Mouse (Mus musculus) hindbrain, embryonic 10.5 days (tissue): ENCODE measurements around the gene Serinc2. TPM values are rescaled to one million over a fixed set of nuclear protein-coding genes. Genes with fewer than 3 reads are reported as not detected.

Source experiments
- DNase-seq: peaks from one replicate; pipeline ENCODE4 v3.0.0-alpha.2; 2017; ENCODE audit warnings: low spot score
- H3K27ac ChIP-seq: fragments of 300-500 bp; sonication (generic); 2 replicates; pipeline ENCODE4 v1.5.1; 2016; ENCODE audit warnings: mild to moderate bottlenecking, moderate library complexity
- H3K27me3 ChIP-seq: fragments of 300-500 bp; sonication (generic); 2 replicates; pipeline ENCODE4 v1.6.1; 2016; ENCODE audit warnings: mild to moderate bottlenecking; ENCODE audit not compliant: poor library complexity, insufficient read depth, severe bottlenecking
- H3K36me3 ChIP-seq: fragments of 300-500 bp; sonication (generic); 2 replicates; pipeline ENCODE4 v1.6.1; 2016; ENCODE audit warnings: mild to moderate bottlenecking, moderate library complexity
- H3K4me1 ChIP-seq: fragments of 300-500 bp; sonication (generic); replicated peaks from 2 replicates; pipeline ENCODE4 v1.6.1; 2016; ENCODE audit warnings: mild to moderate bottlenecking
- H3K4me3 ChIP-seq: fragments of 300-500 bp; sonication (generic); 2 replicates; pipeline ENCODE4 v1.5.1; 2016; ENCODE audit warnings: mild to moderate bottlenecking, moderate library complexity
- H3K9me3 ChIP-seq: fragments of 300-500 bp; sonication (generic); 2 replicates; pipeline ENCODE4 v1.6.1; 2016; ENCODE audit warnings: mild to moderate bottlenecking, moderate library complexity
- WGBS: fragments of 180-500 bp; shearing (Covaris S2); methylation state at CpG from one replicate; pipeline ENCODE4 v1.1.7; 2016; 5-methylcytosine and 5-hydroxymethylcytosine counted together
- polyA plus RNA-seq: library from polyadenylated mRNA; unstranded; fragments of >200 nt; fragmentation: Nextera tagmentation; extraction: Ambion mirVana; gene quantifications from 2 replicates; pipeline ENCODE4 v1.2.1, GENCODE M21; 2016

Gene Serinc2
- polyA plus RNA-seq, 1 experiment from 2014 or later: 65.7 TPM

GRCm38 (mm10) chr4:130309254-130309653 is 30.2 kb upstream of the Serinc2 start:
- peak overlapping the region; percentile 75; the same call in 1 of the 2 replicates for H3K27ac ChIP-seq
- H3K9me3 ChIP-seq: no peaks in the 10 kb centered on the region
- WGBS: 40% methylated on average over 8 of the region's 8 CpGs
- peak overlapping the region; percentile 62 for H3K4me3 ChIP-seq
- DNase-seq: no peak
- peaks cover 80% of the 10 kb centered on the region for H3K27me3 ChIP-seq
- H3K36me3 ChIP-seq: peaks cover 8% of the 10 kb centered on the region
- H3K4me1 ChIP-seq: peaks cover 37% of the 10 kb centered on the region

DNA sequence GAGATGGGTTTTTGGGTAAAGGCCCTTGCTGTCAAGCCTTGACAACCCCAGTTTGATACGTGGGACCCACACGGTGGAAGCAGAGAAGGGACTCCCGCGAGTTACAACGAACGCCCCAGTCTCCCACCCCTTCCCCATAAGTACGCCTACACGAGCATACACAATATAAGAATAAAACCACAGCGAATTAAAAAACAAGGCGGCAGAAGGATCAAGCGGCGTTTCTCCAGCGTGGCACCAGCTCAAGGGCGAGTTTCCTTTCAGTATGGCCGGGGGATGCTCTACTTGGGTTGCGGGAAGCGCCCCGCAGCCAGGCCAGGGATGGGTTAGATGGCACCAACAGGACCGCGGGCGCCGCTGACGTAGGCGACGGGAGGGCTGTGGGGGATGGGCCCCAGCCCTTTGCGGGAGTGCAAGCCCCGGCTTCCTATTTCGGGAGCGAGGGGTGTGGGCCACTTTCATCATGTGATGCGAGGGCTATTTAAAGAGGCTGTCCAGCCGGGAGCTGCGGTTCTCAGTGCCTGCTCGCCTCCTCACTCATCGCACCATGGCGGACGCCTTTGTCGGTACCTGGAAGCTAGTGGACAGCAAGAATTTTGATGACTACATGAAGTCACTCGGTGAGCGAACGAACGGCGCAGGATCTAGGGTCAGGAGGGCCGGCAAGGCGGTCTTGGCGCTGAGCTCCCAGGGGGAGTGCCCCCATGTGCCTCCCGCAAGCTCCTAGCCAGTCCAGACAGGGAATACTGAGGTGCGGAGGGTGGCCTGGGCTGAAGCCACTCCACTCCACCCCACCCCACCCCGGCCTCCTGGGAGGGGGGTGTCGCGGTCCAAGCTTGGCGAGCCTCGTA is 29.5 kb upstream of the Serinc2 start, which contains the start of the genes Fabp3 and Gm10570:
Gene Fabp3, plus strand, starts transcription at position 365 of the 851 bp plus-strand sequence.
Gene Gm10570, minus strand, starts transcription at position 444 of the 851 bp plus-strand sequence.
- Histone ChIP-seq H3K36me3 (no peaks in the 10 kb centered on the region), H3K27ac (peak within 1 kb of the TSS; percentile 75), H3K4me1 (peaks cover 38% of the 10 kb centered on the region), H3K27me3 (peaks cover 85% of the 10 kb centered on the region), H3K9me3 (no peaks in the 10 kb centered on the region), H3K4me3 (peak within 1 kb of the TSS; percentile 62)
- DNase-seq: peak; percentile 68
- under 1% methylated on average over 52 of the region's 52 CpGs for WGBS

DNA sequence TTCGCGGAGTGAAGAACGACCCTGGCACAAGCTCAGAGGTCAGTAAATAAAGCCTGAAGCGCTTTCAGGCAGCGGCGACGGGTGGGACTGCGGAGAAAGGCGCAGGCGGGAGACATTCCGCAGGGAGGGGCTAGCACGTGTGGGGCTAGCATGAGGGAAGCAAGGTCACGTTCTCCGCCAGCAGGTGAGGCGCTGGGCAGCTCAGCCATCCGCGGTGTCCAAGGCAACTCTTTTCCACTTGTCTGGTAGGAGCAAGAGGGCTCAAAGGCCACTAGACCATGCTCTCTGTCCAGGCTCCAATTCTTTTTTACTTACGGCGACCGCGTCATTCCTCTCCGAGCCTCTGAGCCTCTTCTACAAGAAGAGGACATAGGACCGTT is 28.8 kb upstream of the Serinc2 start:
- peak; percentile 72 for DNase-seq
- Histone ChIP-seq H3K27ac (peak overlapping the region; percentile 75; the same call in 1 of the 2 replicates), H3K27me3 (peaks cover 87% of the 10 kb centered on the region), H3K9me3 (no peaks in the 10 kb centered on the region), H3K4me3 (peak overlapping the region; percentile 62), H3K4me1 (peaks cover 39% of the 10 kb centered on the region), H3K36me3 (no peaks in the 10 kb centered on the region)
- WGBS: under 1% methylated on average over 23 of the region's 23 CpGs

DNA sequence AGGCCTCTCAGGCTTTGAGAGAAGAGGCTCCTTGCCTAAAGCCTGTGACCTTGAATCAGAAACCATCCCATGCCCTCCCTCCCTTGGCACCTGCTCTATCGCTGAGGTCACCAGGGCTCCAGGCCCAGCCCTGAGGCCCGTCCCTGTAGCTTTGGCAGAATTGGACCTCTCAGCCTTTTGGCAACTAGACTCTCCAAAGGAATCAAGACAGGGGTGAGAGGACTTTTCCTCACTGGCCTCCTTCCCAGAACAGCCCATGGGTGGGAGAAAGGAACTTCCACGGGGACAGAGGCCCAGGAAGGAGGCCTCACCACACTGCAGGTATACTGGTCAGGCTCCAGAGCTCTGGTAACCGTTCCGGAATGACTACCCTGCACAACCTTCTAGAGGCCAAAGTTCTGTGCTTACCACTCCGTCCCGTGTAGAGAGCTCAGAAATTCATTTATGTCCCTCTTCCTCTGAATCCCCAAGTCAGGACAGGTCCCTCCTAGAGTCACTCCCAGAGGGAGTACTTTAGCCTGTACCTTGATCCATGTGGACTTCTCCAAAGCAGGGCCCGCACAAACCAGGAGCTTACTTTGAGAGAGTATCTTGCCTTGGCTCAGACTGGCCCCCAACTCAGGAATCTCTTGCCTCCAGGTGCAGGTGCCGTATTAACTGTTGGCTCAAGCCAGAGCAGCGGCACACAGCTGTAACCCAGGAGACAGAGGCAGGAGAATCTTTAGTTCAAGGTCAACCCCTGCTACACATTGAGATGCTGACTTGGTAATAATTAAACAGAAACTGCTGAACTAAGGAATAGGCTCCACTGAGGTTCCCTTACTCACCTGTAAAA is 28.0 kb upstream of the Serinc2 start:
- 75% methylated on average over 10 of the region's 10 CpGs for WGBS
- Histone ChIP-seq H3K4me3 (peak overlapping the region; percentile 62; the same call in 1 of the 2 replicates), H3K36me3 (no peaks in the 10 kb centered on the region), H3K27me3 (peaks cover 85% of the 10 kb centered on the region), H3K4me1 (peaks cover 43% of the 10 kb centered on the region), H3K27ac (no peak overlapping the region), H3K9me3 (no peaks in the 10 kb centered on the region)
- DNase-seq: no peak

GRCm38 (mm10) chr4:130304746-130305145 is 25.7 kb upstream of the Serinc2 start:
- Histone ChIP-seq H3K4me1 (peaks cover 43% of the 10 kb centered on the region), H3K27ac (no peak overlapping the region), H3K27me3 (peaks cover 70% of the 10 kb centered on the region), H3K4me3 (no peak overlapping the region), H3K9me3 (no peaks in the 10 kb centered on the region), H3K36me3 (no peaks in the 10 kb centered on the region)
- DNase-seq: no peak
- 23% methylated on average over 3 of the region's 3 CpGs for WGBS

DNA sequence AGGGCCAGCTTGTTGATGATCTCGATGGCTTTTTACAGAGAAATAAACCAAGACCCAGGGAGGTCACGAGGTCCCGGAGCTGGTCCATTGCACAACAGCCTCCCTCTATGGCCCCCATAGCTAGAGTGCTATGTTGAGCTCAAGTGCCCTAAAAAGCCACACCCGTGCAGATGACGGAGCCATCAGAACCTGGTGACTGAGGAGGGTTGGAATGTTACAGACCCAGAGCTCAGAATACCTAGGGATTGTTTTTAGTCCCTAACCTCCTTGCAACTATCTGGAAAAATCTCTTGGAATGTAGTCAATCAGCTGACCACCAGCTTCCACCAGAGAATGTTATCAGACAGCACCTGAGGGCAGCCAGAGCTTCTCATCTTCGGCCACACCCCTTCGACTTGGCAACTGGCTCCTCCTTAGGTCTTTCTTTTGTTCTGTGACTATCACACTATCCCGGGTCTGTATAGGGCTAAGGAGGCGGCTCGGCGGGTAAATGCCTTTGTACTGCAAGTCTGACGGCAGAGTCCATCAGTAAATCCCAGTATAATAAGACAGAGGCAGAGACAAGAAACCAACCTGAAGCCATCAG is 23.4 kb upstream of the Serinc2 start:
- Histone ChIP-seq H3K4me1 (peaks cover 31% of the 10 kb centered on the region), H3K36me3 (no peaks in the 10 kb centered on the region), H3K4me3 (no peak overlapping the region), H3K27ac (0 out of 2 replicates have a peak overlapping the region, but pooled peaks have one; percentile 1), H3K27me3 (peaks cover 46% of the 10 kb centered on the region), H3K9me3 (no peaks in the 10 kb centered on the region)
- no peak for DNase-seq
- WGBS: 52% methylated on average over 12 of the region's 12 CpGs

DNA sequence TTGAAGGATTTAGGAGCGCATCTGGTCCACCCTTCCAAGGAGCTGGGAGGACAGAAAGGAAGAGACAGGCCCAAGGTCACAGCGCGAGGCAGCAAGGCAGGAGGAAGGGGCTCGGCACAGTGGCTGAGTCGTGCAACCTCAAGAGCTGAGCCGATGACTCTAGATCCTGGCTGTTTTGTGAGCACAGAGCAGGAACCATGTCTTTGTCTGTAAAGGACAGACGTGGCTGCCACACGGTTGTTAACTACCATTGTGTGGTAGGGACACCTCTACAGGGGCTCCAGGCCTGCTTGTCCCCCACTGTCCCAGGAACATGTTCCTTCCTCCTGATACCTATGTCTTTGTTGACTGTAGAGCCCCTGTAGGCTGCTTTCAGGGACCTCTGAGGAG is 20.6 kb upstream of the Serinc2 start:
- H3K27me3 ChIP-seq: peaks cover 19% of the 10 kb centered on the region
- H3K4me1 ChIP-seq: peaks cover 23% of the 10 kb centered on the region
- no peaks in the 10 kb centered on the region for H3K36me3 ChIP-seq
- no peak for DNase-seq
- no peak overlapping the region for H3K27ac ChIP-seq
- WGBS: 65% methylated on average over 8 of the region's 8 CpGs
- no peak overlapping the region for H3K4me3 ChIP-seq
- H3K9me3 ChIP-seq: no peaks in the 10 kb centered on the region

- no peak overlapping the region for H3K27ac ChIP-seq
- H3K27me3 ChIP-seq: peaks cover 14% of the 10 kb centered on the region
- DNase-seq: no peak
- no peak overlapping the region for H3K4me3 ChIP-seq
- no peaks in the 10 kb centered on the region for H3K9me3 ChIP-seq
- peaks cover 19% of the 10 kb centered on the region for H3K4me1 ChIP-seq
- WGBS: 78% methylated on average over 11 of the region's 11 CpGs
- no peaks in the 10 kb centered on the region for H3K36me3 ChIP-seq
Observed at GRCm38 (mm10) chr4:130298877-130299628, 20.0 kb upstream of the Serinc2 start.

GRCm38 (mm10) chr4:130297123-130297529 is 18.1 kb upstream of the Serinc2 start:
- peak; percentile 54 for DNase-seq
- 22% methylated on average over 13 of the region's 13 CpGs for WGBS

GRCm38 (mm10) chr4:130296243-130296965 is 17.4 kb upstream of the Serinc2 start:
- WGBS: 87% methylated on average over 13 of the region's 13 CpGs
- Histone ChIP-seq H3K4me3 (no peak overlapping the region), H3K4me1 (peaks cover 14% of the 10 kb centered on the region; the same call in 1 of the 2 replicates), H3K27ac (0 out of 2 replicates have a peak overlapping the region, but pooled peaks have one; percentile 3), H3K27me3 (0 out of 2 replicates have a peak, but pooled peaks cover under 1% of the 10 kb centered on the region), H3K36me3 (no peaks in the 10 kb centered on the region), H3K9me3 (no peaks in the 10 kb centered on the region)
- DNase-seq: no peak

More at GRCm38 (mm10) chr4:130297123-130297529, 18.1 kb upstream of the Serinc2 start:
- Histone ChIP-seq H3K27me3 (peaks cover 8% of the 10 kb centered on the region), H3K27ac (no peak overlapping the region), H3K36me3 (no peaks in the 10 kb centered on the region), H3K9me3 (no peaks in the 10 kb centered on the region), H3K4me1 (peaks cover 14% of the 10 kb centered on the region; the same call in 1 of the 2 replicates), H3K4me3 (no peak overlapping the region)

- DNase-seq: no peak
- WGBS: 61% methylated on average over 23 of the region's 23 CpGs
- no peaks in the 10 kb centered on the region for H3K27me3 ChIP-seq
- H3K4me1 ChIP-seq: peaks cover 14% of the 10 kb centered on the region; the same call in 1 of the 2 replicates
- H3K4me3 ChIP-seq: no peak overlapping the region
- no peak overlapping the region for H3K27ac ChIP-seq
- no peaks in the 10 kb centered on the region for H3K36me3 ChIP-seq
- H3K9me3 ChIP-seq: no peaks in the 10 kb centered on the region
Observed at GRCm38 (mm10) chr4:130295047-130295745, 16.2 kb upstream of the Serinc2 start.
